Mouse (Mus musculus) bone marrow macrophage, adult 2 months (primary cell): ENCODE results near the gene Stip1. TPM values are rescaled to one million over a fixed set of nuclear protein-coding genes. Genes with fewer than 3 reads are reported as not detected.
"Not testable (repeated sequence)": the region's sequence is repeated elsewhere in the genome, so short reads cannot be mapped to it uniquely, and the experiment has no call there.

Experiments
- H3K27ac ChIP-seq: 2 replicates; pipeline ENCODE4 v1.5.1; 2012; ENCODE audit warnings: low read depth, low read length; ENCODE audit not compliant: insufficient read depth
- H3K4me1 ChIP-seq: 2 replicates; pipeline ENCODE4 v1.6.1; 2012; ENCODE audit warnings: low read length; ENCODE audit not compliant: control insufficient read depth, insufficient read depth
- H3K4me3 ChIP-seq: 2 replicates; pipeline ENCODE4 v1.5.1; 2012; ENCODE audit warnings: mild to moderate bottlenecking, low read length, moderate library complexity; ENCODE audit not compliant: insufficient read depth
- CTCF ChIP-seq: IDR thresholded peaks from 2 replicates; pipeline ENCODE4 v1.5.1; 2012; ENCODE audit warnings: low read depth, mild to moderate bottlenecking, low read length, moderate library complexity
- POLR2A ChIP-seq: IDR thresholded peaks from 2 replicates; pipeline ENCODE4 v1.6.1; 2012; ENCODE audit warnings: mild to moderate bottlenecking, low read depth, low read length, borderline replicate concordance
- polyA plus RNA-seq: library from polyadenylated mRNA; stranded (reverse); fragments of >200 nt; gene quantifications from 2 replicates; pipeline ENCODE4 v1.2.4, GENCODE M21; 2012; ENCODE audit not compliant: missing spikeins, insufficient read depth, insufficient read length

Stip1 gene
- 54.7 and 56.2 TPM in 2 replicates for polyA plus RNA-seq

DNA sequence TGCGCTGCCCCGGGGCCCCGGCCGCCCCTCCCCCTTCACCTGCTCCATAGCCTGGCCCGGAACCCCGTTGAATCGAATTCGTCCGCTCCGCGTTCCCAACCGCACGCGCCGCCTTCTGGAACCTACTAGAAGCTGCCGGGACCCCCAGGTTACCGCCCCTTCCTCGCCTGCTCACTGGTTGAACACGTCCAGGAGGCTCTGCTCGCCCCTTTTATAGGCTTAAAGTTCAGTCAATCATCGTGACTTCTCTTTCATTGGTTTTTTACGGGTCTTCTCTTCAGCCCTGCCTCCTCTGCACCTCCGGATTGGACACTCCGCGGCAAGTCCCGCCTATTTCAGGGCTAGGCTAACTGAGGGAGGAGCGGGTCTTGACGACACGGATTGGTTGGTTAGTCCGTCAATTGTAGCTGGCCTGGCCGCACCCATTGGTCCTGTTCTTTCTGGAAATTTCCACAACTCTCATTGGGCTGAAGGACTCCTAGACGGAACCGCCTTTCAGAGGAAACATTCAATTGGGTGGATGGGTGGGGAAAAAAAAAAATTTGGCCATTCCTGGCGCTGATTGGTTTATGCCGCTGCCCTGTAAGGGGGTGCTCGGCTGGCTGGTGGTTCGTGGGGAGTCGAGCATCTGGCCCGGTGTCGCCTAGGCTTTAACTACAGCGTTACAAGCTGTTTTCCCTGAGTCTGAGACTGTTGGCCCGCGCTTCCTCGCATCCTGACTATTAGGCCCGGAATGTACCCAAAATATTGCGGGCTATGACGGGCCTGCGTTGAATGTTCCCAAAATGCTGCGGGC is at the start of gene Stip1:
TSS of gene Stip1 (minus strand) at position 127 of the 796 bp plus-strand sequence.
- H3K4me3 ChIP-seq = peak within 1 kb of the TSS; percentile 85
- peaks cover 11% of the 10 kb centered on the region for H3K4me1 ChIP-seq
- TF ChIP-seq CTCF (no peak), POLR2A (no peak)
- H3K27ac ChIP-seq = peak within 1 kb of the TSS; percentile 61

DNA sequence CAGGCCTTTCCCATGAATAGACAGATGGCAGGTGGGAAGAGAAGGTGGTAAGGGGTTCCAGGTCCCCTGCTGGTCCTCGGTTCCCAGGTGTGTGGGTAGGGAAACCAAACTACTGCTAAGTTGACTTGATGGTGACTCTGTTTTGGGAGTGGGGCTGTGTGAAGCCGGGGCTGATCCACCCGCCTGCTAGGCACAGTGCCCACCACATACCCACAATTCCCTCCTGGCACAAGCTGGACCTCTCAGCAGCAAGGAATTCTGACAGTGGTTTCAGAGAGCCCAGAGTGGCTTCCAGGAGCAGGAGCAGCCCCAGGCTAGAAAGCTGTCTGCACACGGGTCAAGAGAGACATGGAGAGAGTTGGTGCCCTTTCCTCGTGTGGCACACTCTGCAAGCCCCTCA is 49.3 kb upstream of the Stip1 start:
- H3K4me3 ChIP-seq = no peak overlapping the region
- TF ChIP-seq CTCF (no peak), POLR2A (no peak)
- H3K27ac ChIP-seq = no peak overlapping the region
- no peaks in the 10 kb centered on the region for H3K4me1 ChIP-seq

DNA sequence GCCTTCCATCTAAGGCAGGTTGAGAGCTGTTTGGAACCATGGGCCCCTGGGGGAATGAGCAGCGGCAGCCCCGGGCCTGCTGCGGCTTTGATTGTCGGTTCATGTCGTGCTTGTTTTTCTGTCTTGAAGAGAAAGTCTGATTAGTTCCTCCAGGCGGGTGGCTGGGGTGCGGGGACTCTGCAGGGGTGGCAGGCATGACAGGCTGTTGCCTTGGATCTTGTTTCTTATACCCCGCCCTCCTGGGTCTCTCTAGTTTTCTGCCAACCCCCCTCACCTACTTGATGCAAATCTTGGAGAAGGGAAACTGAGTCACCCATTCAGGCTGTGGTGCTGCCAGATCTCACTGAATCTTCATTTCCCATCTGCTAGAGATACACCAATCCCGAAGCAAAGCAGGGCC is 48.8 kb upstream of the Stip1 start:
- no peak overlapping the region for H3K27ac ChIP-seq
- TF ChIP-seq POLR2A (no peak), CTCF (no peak)
- H3K4me3 ChIP-seq = no peak overlapping the region
- H3K4me1 ChIP-seq = no peaks in the 10 kb centered on the region

- Histone ChIP-seq H3K4me1 (no peaks in the 10 kb centered on the region), H3K27ac (no peak overlapping the region), H3K4me3 (no peak overlapping the region)
- TF ChIP-seq CTCF = no peak
Observed at GRCm38 (mm10) chr19:7084734-7085133, 45.0 kb upstream of the Stip1 start.

DNA sequence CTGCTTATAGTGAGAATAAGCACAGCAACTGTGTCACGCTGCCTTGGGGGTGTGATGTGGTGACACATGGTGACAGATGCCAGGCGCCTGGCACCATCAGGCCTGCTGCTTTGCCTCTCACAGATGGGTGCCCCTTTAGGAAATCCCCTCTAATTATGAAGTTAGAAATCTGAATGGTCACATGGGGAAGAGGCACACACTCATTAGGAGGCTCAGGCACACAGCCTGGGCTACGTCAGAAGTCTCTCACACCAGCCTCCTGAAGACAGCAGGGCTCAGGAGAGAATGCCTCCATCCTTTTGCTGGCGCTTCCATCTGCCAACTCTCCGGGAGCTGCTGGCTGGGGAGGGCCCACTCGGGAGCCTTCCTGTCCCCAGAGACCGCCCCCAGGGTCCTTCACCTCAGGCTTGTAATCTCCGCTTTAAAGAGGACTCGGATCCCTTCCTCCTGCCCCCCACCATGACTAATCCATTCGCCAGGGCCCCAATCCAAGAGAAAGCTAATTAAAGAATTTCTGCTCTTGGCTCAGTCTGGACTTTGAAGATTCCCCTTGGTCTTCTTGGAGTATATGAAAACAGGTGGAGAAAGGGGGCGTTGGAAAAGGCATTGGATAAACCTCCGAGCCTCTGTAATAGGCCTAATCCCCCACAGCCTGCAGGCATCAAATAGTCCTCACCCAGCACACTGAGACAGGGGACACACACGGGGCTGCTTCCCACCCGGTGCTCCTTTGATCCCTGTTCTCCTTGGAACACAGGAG is 43.4 kb upstream of the Stip1 start:
- Histone ChIP-seq H3K27ac (no peak overlapping the region), H3K4me3 (no peak overlapping the region), H3K4me1 (no peaks in the 10 kb centered on the region)
- TF ChIP-seq CTCF (no peak), POLR2A (no peak)

GRCm38 (mm10) chr19:7081516-7082266 is 41.9 kb upstream of the Stip1 start:
- H3K27ac ChIP-seq = no peak overlapping the region
- TF ChIP-seq POLR2A (no peak), CTCF (no peak)
- no peak overlapping the region for H3K4me3 ChIP-seq
- no peaks in the 10 kb centered on the region for H3K4me1 ChIP-seq

DNA sequence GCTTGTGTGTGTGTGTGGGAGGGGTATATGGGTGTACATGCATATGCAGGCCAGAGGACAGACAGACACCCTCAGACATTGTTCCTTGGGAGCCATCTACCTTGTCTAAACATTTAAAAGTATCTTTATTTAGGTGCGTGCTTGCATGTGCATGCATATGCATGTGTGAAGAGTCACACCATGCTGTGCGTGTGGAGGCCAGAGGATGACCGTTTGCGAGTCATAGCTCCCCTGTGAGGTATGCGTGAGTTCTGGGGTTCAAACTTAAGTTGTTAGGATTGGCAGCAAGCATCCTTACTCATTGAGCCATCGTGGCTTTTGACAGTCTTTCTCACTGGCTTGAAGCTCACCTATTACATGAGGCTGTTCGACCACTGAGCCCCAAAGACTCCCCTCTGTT is 38.5 kb upstream of the Stip1 start:
- peaks cover 2% of the 10 kb centered on the region; the same call in 1 of the 2 replicates for H3K4me1 ChIP-seq
- TF ChIP-seq POLR2A = no peak
- no peak for TF ChIP-seq CTCF
- H3K4me3 ChIP-seq = no peak overlapping the region
- H3K27ac ChIP-seq = no peak overlapping the region

DNA sequence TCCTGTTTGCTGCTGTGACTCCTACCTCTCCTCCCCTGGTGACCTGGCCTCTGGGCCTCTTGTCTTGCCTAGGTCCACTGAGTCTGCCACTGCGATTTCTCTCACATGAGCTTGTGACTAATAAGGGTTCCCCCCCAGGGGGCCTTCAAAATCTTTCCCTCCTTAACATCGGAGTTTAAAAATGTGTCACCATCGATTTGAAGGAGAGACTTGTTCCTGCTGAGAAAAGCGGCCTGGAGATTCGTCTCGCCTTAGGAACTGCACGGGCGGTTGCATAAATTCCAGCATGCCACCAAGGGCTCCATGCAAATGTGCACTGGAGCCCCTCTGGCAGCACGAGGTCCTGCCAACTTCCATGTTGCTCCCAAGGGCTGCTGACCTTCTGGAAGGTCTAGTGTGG is 37.9 kb upstream of the Stip1 start:
- H3K27ac ChIP-seq = no peak overlapping the region
- TF ChIP-seq POLR2A = no peak
- TF ChIP-seq CTCF = no peak
- H3K4me3 ChIP-seq = no peak overlapping the region
- peaks cover 2% of the 10 kb centered on the region; the same call in 1 of the 2 replicates for H3K4me1 ChIP-seq

GRCm38 (mm10) chr19:7075336-7075735 is 35.6 kb upstream of the Stip1 start:
- not testable (repeated sequence) for H3K4me1 ChIP-seq, H3K27ac ChIP-seq, H3K4me3 ChIP-seq
